Mouse (Mus musculus) embryonic stem cell, embryonic (primary cell): ENCODE measurements around the gene Ppia.
"Not testable (repeated sequence)": the region's sequence is repeated elsewhere in the genome, so short reads cannot be mapped to it uniquely, and the experiment has no call there.

Experiments
- CTCF ChIA-PET, 4 experiments: fragments of 300-600 bp in 2 of 4; fragments of 350-600 bp in 2 of 4; sonication (Branson Sonifier 250); formaldehyde crosslinking; loops; one replicate each; lab custom pipeline; 2022; ENCODE audit warnings: inconsistent platforms in 2 of 4; lab: Charles Lee
- POLR2A ChIA-PET, 4 experiments: fragments of 300-600 bp in 2 of 4; fragments of 350-600 bp in 2 of 4; sonication (Branson Sonifier 250); formaldehyde crosslinking; loops; one replicate each; lab custom pipeline; 2022; ENCODE audit warnings: antibody characterized with exemption in 4 of 4, inconsistent platforms in 1 of 4; lab: Charles Lee

Ppia gene

GRCm38 (mm10) chr11:6414751-6415550 is at the start of gene Ppia:
Ppia (plus strand) TSS chr11:6415443.
- CTCF ChIA-PET, result interaction anchor here (0.6 to 1.7 kb wide), 4 partner anchors 9 to 650 kb away, joined by 3 read pairs; no protein-coding TSS in a partner anchor
- POLR2A ChIA-PET, result interaction anchor here in 3 of 4 experiments (0.5 to 11.3 kb wide), 60 partner anchors 8 to 231 kb away, joined by 3 to 237 read pairs (median 5); partner anchors contain the start of genes H2afv (in 2 of the 3), Tbrg4 (in 2 of the 3), Ccm2 (in 1 of the 3) and Ddx56 (in 1 of the 3)

- POLR2A ChIA-PET, result interaction anchor here in 3 of 4 experiments (0.5 to 2.8 kb wide), 30 partner anchors 10 to 528 kb away, joined by 3 to 20 read pairs (median 4); partner anchors contain the start of genes Ppia (in 2 of the 3), Ddx56 (in 1 of the 3), Tbrg4 (in 1 of the 3) and Zmiz2 (in 1 of the 3)
- CTCF ChIA-PET, result interaction anchor here (0.7 to 1.8 kb wide), 8 partner anchors 9 to 282 kb away, joined by 3 to 10 read pairs (median 4); no protein-coding TSS in a partner anchor
Observed at GRCm38 (mm10) chr11:6365885-6366284, 49.4 kb upstream of the Ppia start.

GRCm38 (mm10) chr11:6366434-6366833 is 48.8 kb upstream of the Ppia start:
- CTCF ChIA-PET, result interaction anchor here (0.7 to 1.8 kb wide), 8 partner anchors 9 to 282 kb away, joined by 3 to 10 read pairs (median 4); no protein-coding TSS in a partner anchor
- POLR2A ChIA-PET, result interaction anchor here in 2 of 4 experiments (0.6 to 2.7 kb wide), 23 partner anchors 10 to 527 kb away, joined by 3 to 20 read pairs (median 4); partner anchors contain the start of genes Ppia (in 2 of the 2) and Ddx56 (in 1 of the 2)

- POLR2A ChIA-PET, result interaction anchor here in 1 of 4 experiments (0.7 to 2.3 kb wide), 5 partner anchors 11 to 249 kb away, joined by 3 to 16 read pairs (median 3); partner anchors contain the start of gene Tmed4
- CTCF ChIA-PET, result no interaction called here
Observed at GRCm38 (mm10) chr11:6367156-6367555, 48.1 kb upstream of the Ppia start.

GRCm38 (mm10) chr11:6367986-6368385 is 47.3 kb upstream of the Ppia start:
- POLR2A ChIA-PET, result interaction anchor here in 2 of 4 experiments (0.6 to 1.0 kb wide), 3 partner anchors 49 to 93 kb away, joined by 3 read pairs; partner anchors contain the start of gene Tmed4 (in 1 of the 2)
- CTCF ChIA-PET, result not testable (repeated sequence)

GRCm38 (mm10) chr11:6371376-6372155 is 43.7 kb upstream of the Ppia start:
- CTCF ChIA-PET, result interaction anchor here in 2 of 4 experiments (1.0 to 1.6 kb wide), 3 partner anchors 10 to 41 kb away, joined by 3 to 4 read pairs (median 3); no protein-coding TSS in a partner anchor
- POLR2A ChIA-PET, result interaction anchor here in 3 of 4 experiments (0.5 to 2.7 kb wide), 31 partner anchors 10 to 584 kb away, joined by 3 to 11 read pairs (median 4); partner anchors contain the start of genes Ccm2 (in 1 of the 3), Ddx56 (in 1 of the 3), Tbrg4 (in 1 of the 3) and Tmed4 (in 1 of the 3)

GRCm38 (mm10) chr11:6372784-6373183 is 42.5 kb upstream of the Ppia start:
- ChIA-PET POLR2A (interaction anchor here in 3 of 4 experiments (0.5 to 2.7 kb wide), 41 partner anchors 8 to 521 kb away, joined by 3 to 11 read pairs (median 4); partner anchors contain the start of genes H2afv (in 1 of the 3), Ogdh (in 1 of the 3), Tbrg4 (in 1 of the 3) and Tmed4 (in 1 of the 3)), CTCF (interaction anchor here in 2 of 4 experiments (0.5 to 1.6 kb wide), 3 partner anchors 12 to 61 kb away, joined by 3 to 5 read pairs (median 3); no protein-coding TSS in a partner anchor)

- POLR2A ChIA-PET, result interaction anchor here in 2 of 4 experiments (0.6 to 1.5 kb wide), 5 partner anchors 8 to 39 kb away, joined by 3 to 5 read pairs (median 3); no protein-coding TSS in a partner anchor
- CTCF ChIA-PET, result interaction anchor here in 1 of 4 experiments (0.9 kb wide), 1 partner anchor 29 kb away, joined by 4 read pairs; no protein-coding TSS in a partner anchor
Observed at GRCm38 (mm10) chr11:6380916-6381315, 34.3 kb upstream of the Ppia start.

GRCm38 (mm10) chr11:6388126-6388725 is 27.0 kb upstream of the Ppia start:
- ChIA-PET POLR2A (interaction anchor here in 3 of 4 experiments (0.6 to 1.6 kb wide), 15 partner anchors 17 to 801 kb away, joined by 3 to 10 read pairs (median 3); no protein-coding TSS in a partner anchor), CTCF (interaction anchor here in 2 of 4 experiments (0.7 to 1.0 kb wide), 2 partner anchors 23 to 276 kb away, joined by 3 to 21 read pairs; no protein-coding TSS in a partner anchor)

GRCm38 (mm10) chr11:6388726-6389413 is 26.4 kb upstream of the Ppia start, which contains the start of gene Zmiz2:
Zmiz2 (plus strand) TSS chr11:6389074.
- ChIA-PET CTCF (interaction anchor here in 3 of 4 experiments (0.6 to 1.2 kb wide), 5 partner anchors 14 to 277 kb away, joined by 3 to 21 read pairs (median 4); no protein-coding TSS in a partner anchor), POLR2A (interaction anchor here (0.6 to 3.8 kb wide), 24 partner anchors 11 to 954 kb away, joined by 3 to 15 read pairs (median 4); partner anchors contain the start of gene Ppia (in 1 of the 4))

GRCm38 (mm10) chr11:6389483-6389921 is 25.7 kb upstream of the Ppia start:
- POLR2A ChIA-PET, result interaction anchor here (0.6 to 4.8 kb wide), 22 partner anchors 10 to 955 kb away, joined by 3 to 32 read pairs (median 7); partner anchors contain the start of gene Ppia (in 1 of the 4)
- CTCF ChIA-PET, result interaction anchor here (0.6 to 2.3 kb wide), 7 partner anchors 13 to 120 kb away, joined by 3 to 11 read pairs (median 6); no protein-coding TSS in a partner anchor

- ChIA-PET CTCF (interaction anchor here (0.6 to 2.3 kb wide), 9 partner anchors 12 to 238 kb away, joined by 3 to 11 read pairs (median 3); no protein-coding TSS in a partner anchor), POLR2A (interaction anchor here in 3 of 4 experiments (0.6 to 4.8 kb wide), 27 partner anchors 10 to 1764 kb away, joined by 3 to 32 read pairs (median 6); partner anchors contain the start of gene Ppia (in 1 of the 3))
Observed at GRCm38 (mm10) chr11:6390376-6391053, 24.7 kb upstream of the Ppia start.

- ChIA-PET POLR2A (interaction anchor here in 3 of 4 experiments (0.5 to 4.8 kb wide), 21 partner anchors 8 to 450 kb away, joined by 3 to 32 read pairs (median 4); no protein-coding TSS in a partner anchor), CTCF (interaction anchor here in 3 of 4 experiments (1.2 to 2.3 kb wide), 6 partner anchors 9 to 237 kb away, joined by 3 to 11 read pairs (median 4); no protein-coding TSS in a partner anchor)
Observed at GRCm38 (mm10) chr11:6391516-6392276, 23.5 kb upstream of the Ppia start.

GRCm38 (mm10) chr11:6392857-6393256 is 22.4 kb upstream of the Ppia start:
- ChIA-PET POLR2A (interaction anchor here in 3 of 4 experiments (0.5 to 4.8 kb wide), 7 partner anchors 9 to 115 kb away, joined by 3 to 32 read pairs (median 6); no protein-coding TSS in a partner anchor), CTCF (interaction anchor here in 3 of 4 experiments (1.0 to 2.3 kb wide), 4 partner anchors 8 to 19 kb away, joined by 3 to 11 read pairs (median 4); no protein-coding TSS in a partner anchor)
